Mouse (Mus musculus) kidney, adult 18-20 months (tissue): ENCODE data around the gene Bnip2.

Experiments
- DNase-seq: peaks from one replicate; pipeline ENCODE4 v3.0.0; 2021

The Bnip2 gene

DNA sequence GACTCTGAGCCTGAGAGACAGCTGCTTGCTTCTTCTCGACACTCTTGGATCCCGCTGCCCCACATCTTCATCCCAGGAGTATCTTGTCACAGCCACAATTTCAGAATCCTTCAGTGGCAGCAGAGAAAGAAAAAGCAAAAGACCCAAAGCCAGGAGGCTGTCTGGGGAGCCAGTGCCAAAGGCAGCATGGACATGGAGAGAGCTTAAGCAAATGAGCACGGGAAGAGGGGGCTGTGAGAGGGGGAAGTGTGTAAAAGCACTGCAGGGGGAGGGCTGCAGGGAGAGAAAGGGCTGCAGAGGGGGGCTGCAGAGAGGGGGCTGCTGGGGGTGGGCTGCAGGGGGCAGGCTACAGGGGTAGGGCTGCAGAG, 60.1 kb downstream of the Bnip2 start:
- no peak for DNase-seq

DNA sequence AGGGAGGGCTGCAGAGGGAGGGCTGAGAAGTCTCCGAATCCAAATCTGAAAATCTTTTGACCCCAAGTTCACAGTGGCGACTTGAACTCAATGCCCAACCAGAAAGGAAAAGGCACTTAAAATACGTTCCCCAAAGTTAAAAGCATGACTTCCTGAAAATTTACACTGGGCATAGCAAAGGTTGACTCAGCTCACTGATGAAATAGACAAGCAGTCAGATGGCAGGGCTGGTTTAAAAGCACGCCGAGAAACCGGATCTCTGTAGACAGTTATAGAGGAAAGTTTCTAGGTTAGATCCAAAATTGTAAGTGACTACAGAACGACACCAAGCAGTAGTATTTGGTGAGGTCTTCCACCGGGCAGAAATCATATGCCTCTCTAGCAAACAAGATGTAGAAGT, 60.6 kb downstream of the Bnip2 start:
- DNase-seq = no peak

DNA sequence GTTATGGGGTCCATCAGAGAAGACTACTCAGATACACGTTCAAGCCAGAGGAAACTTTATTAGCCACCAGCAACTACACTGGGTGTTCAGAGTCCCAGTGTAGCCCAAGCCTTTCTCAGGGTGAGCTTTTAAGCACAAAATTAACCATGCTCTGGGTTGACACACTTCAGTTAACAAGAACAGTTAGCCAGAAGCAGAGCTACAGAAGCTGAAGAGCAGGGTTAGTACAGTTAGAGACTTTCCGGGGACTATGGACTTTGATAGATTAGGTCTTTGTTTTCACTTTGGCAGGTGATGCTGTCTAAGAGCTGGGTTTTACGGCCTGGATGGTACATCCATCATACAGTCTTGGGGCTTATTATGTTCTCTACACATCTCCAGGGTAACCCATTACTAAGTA, 63.5 kb downstream of the Bnip2 start:
- DNase-seq = no peak

DNA sequence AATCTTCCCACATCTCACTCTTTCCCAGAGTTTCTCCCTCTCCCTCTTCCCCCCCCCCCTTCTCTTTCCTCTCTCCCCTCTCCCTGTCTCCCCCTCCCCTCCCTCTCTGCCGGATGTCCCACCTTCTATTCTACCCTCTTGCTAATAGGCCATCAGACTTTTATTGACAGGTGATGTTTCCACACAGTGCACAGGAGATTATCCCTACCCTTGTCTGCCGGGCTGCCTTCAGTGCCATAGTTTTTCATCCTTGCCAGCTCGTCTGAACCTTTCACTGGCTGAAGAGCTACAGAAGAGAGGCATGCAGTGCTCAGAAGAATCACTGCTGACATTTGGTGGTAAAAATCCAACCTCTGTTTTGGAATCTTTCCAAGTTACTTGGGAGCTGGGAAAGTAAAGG, 64.1 kb downstream of the Bnip2 start:
- no peak for DNase-seq
